Mouse (Mus musculus): Measurements from ENCODE around the gene Ermp1. TPM values are rescaled to one million over a fixed set of nuclear protein-coding genes. Genes with fewer than 3 reads are reported as not detected.

Gene Ermp1
- polyA plus RNA-seq, 1 experiment from 2014 or later: 9.6 TPM

GRCm38 (mm10) chr19:29664934-29665333 lies 16.7 kb upstream of the Ermp1 start:
- ATAC-seq (ENCODE audit: low FRiP score): no peak
- Histone ChIP-seq H3K4me1 (replicated peaks; ENCODE audit: control insufficient read depth, insufficient read depth, low read length) (no peaks in the 10 kb centered on the region), H3K27me3 (ENCODE audit: control insufficient read depth, insufficient read depth, low read length) (no peaks in the 10 kb centered on the region), H3K9ac (no peak overlapping the region), H3K9me3 (ENCODE audit: control insufficient read depth, low read length) (no peaks in the 10 kb centered on the region), H3K4me2 (replicated peaks) (no peak overlapping the region), H3K4me3 (replicated peaks; ENCODE audit: low read length) (no peak overlapping the region), H3K36me3 (replicated peaks; ENCODE audit: control insufficient read depth, insufficient read depth) (no peaks in the 10 kb centered on the region), H3K27ac (no peak overlapping the region)
- DNase-seq (ENCODE audit: low spot score): no peak
- 84% methylated on average over 5 of the region's 5 CpGs for WGBS

- no peak overlapping the region for H3K4me3 ChIP-seq (replicated peaks; ENCODE audit: low read length)
- no peak overlapping the region for H3K27ac ChIP-seq
- H3K4me2 ChIP-seq (replicated peaks): no peak overlapping the region
- no peaks in the 10 kb centered on the region for H3K27me3 ChIP-seq (ENCODE audit: control insufficient read depth, insufficient read depth, low read length)
- H3K4me1 ChIP-seq (replicated peaks; ENCODE audit: control insufficient read depth, insufficient read depth, low read length): no peaks in the 10 kb centered on the region
- DNase-seq (ENCODE audit: low spot score) (no peak), ATAC-seq (ENCODE audit: low FRiP score) (no peak)
- H3K9me3 ChIP-seq (ENCODE audit: control insufficient read depth, low read length): no peaks in the 10 kb centered on the region
- H3K36me3 ChIP-seq (replicated peaks; ENCODE audit: control insufficient read depth, insufficient read depth): no peaks in the 10 kb centered on the region
- no peak overlapping the region for H3K9ac ChIP-seq
- 77% methylated on average over 8 of the region's 8 CpGs for WGBS
These were observed 15.6 kb upstream of the Ermp1 start for GRCm38 (mm10) chr19:29663780-29664179.

GRCm38 (mm10) chr19:29661974-29662580 lies 13.9 kb upstream of the Ermp1 start:
- Histone ChIP-seq H3K27ac (no peak overlapping the region), H3K36me3 (replicated peaks; ENCODE audit: control insufficient read depth, insufficient read depth) (no peaks in the 10 kb centered on the region), H3K9me3 (ENCODE audit: control insufficient read depth, low read length) (no peaks in the 10 kb centered on the region), H3K9ac (no peak overlapping the region), H3K27me3 (ENCODE audit: control insufficient read depth, insufficient read depth, low read length) (no peaks in the 10 kb centered on the region), H3K4me1 (replicated peaks; ENCODE audit: control insufficient read depth, insufficient read depth, low read length) (no peaks in the 10 kb centered on the region), H3K4me3 (replicated peaks; ENCODE audit: low read length) (no peak overlapping the region), H3K4me2 (replicated peaks) (no peak overlapping the region)
- no peak for ATAC-seq (ENCODE audit: low FRiP score)
- DNase-seq (ENCODE audit: low spot score): no peak
- WGBS: 81% methylated on average over 6 of the region's 6 CpGs

- H3K4me2 ChIP-seq (replicated peaks): no peak overlapping the region
- 89% methylated on average over 10 of the region's 10 CpGs for WGBS
- DNase-seq (ENCODE audit: low spot score): no peak
- H3K9ac ChIP-seq: no peak overlapping the region
- no peak overlapping the region for H3K4me3 ChIP-seq (replicated peaks; ENCODE audit: low read length)
- H3K4me1 ChIP-seq (replicated peaks; ENCODE audit: control insufficient read depth, insufficient read depth, low read length): no peaks in the 10 kb centered on the region
- no peaks in the 10 kb centered on the region for H3K9me3 ChIP-seq (ENCODE audit: control insufficient read depth, low read length)
- no peaks in the 10 kb centered on the region for H3K36me3 ChIP-seq (replicated peaks; ENCODE audit: control insufficient read depth, insufficient read depth)
- H3K27me3 ChIP-seq (ENCODE audit: control insufficient read depth, insufficient read depth, low read length): no peaks in the 10 kb centered on the region
- no peak overlapping the region for H3K27ac ChIP-seq
- ATAC-seq (ENCODE audit: low FRiP score): no peak
These were observed 12.9 kb upstream of the Ermp1 start for GRCm38 (mm10) chr19:29660835-29661764.

GRCm38 (mm10) chr19:29659705-29660104 lies 11.5 kb upstream of the Ermp1 start:
- WGBS: 65% methylated on average over 6 of the region's 6 CpGs
- ATAC-seq (ENCODE audit: low FRiP score) (no peak), DNase-seq (ENCODE audit: low spot score) (no peak)
- Histone ChIP-seq H3K9ac (no peak overlapping the region), H3K36me3 (replicated peaks; ENCODE audit: control insufficient read depth, insufficient read depth) (no peaks in the 10 kb centered on the region), H3K4me3 (replicated peaks; ENCODE audit: low read length) (no peak overlapping the region), H3K9me3 (ENCODE audit: control insufficient read depth, low read length) (no peaks in the 10 kb centered on the region), H3K27ac (no peak overlapping the region), H3K4me1 (replicated peaks; ENCODE audit: control insufficient read depth, insufficient read depth, low read length) (no peaks in the 10 kb centered on the region), H3K4me2 (replicated peaks) (no peak overlapping the region), H3K27me3 (ENCODE audit: control insufficient read depth, insufficient read depth, low read length) (no peaks in the 10 kb centered on the region)

- 94% methylated on average over 4 of the region's 4 CpGs for WGBS
- H3K27me3 ChIP-seq (ENCODE audit: control insufficient read depth, insufficient read depth, low read length): no peaks in the 10 kb centered on the region
- no peak overlapping the region for H3K27ac ChIP-seq
- H3K4me1 ChIP-seq (replicated peaks; ENCODE audit: control insufficient read depth, insufficient read depth, low read length): no peaks in the 10 kb centered on the region
- no peak overlapping the region for H3K9ac ChIP-seq
- DNase-seq (ENCODE audit: low spot score) (no peak), ATAC-seq (ENCODE audit: low FRiP score) (no peak)
- H3K9me3 ChIP-seq (ENCODE audit: control insufficient read depth, low read length): no peaks in the 10 kb centered on the region
- H3K4me3 ChIP-seq (replicated peaks; ENCODE audit: low read length): no peak overlapping the region
- no peak overlapping the region for H3K4me2 ChIP-seq (replicated peaks)
- no peaks in the 10 kb centered on the region for H3K36me3 ChIP-seq (replicated peaks; ENCODE audit: control insufficient read depth, insufficient read depth)
These were observed 10.6 kb upstream of the Ermp1 start for GRCm38 (mm10) chr19:29658836-29659235.

- DNase-seq (ENCODE audit: low spot score): no peak
- Histone ChIP-seq H3K9me3 (ENCODE audit: control insufficient read depth, low read length) (no peaks in the 10 kb centered on the region), H3K4me2 (replicated peaks) (no peak overlapping the region), H3K9ac (no peak overlapping the region), H3K27ac (no peak overlapping the region), H3K4me3 (replicated peaks; ENCODE audit: low read length) (no peak overlapping the region), H3K27me3 (ENCODE audit: control insufficient read depth, insufficient read depth, low read length) (no peaks in the 10 kb centered on the region), H3K36me3 (replicated peaks; ENCODE audit: control insufficient read depth, insufficient read depth) (no peaks in the 10 kb centered on the region), H3K4me1 (replicated peaks; ENCODE audit: control insufficient read depth, insufficient read depth, low read length) (no peaks in the 10 kb centered on the region)
- 87% methylated on average over 2 of the region's 2 CpGs for WGBS
- no peak for ATAC-seq (ENCODE audit: low FRiP score)
These were observed 9.3 kb upstream of the Ermp1 start for GRCm38 (mm10) chr19:29657558-29657957.

- no peaks in the 10 kb centered on the region for H3K27me3 ChIP-seq (ENCODE audit: control insufficient read depth, insufficient read depth, low read length)
- no peaks in the 10 kb centered on the region for H3K9me3 ChIP-seq (ENCODE audit: control insufficient read depth, low read length)
- ATAC-seq (ENCODE audit: low FRiP score) (no peak), DNase-seq (ENCODE audit: low spot score) (no peak)
- H3K4me2 ChIP-seq (replicated peaks): no peak overlapping the region
- H3K4me3 ChIP-seq (replicated peaks; ENCODE audit: low read length): no peak overlapping the region
- H3K4me1 ChIP-seq (replicated peaks; ENCODE audit: control insufficient read depth, insufficient read depth, low read length): no peaks in the 10 kb centered on the region
- H3K36me3 ChIP-seq (replicated peaks; ENCODE audit: control insufficient read depth, insufficient read depth): no peaks in the 10 kb centered on the region
- 65% methylated on average over 3 of the region's 3 CpGs for WGBS
- no peak overlapping the region for H3K27ac ChIP-seq
- H3K9ac ChIP-seq: no peak overlapping the region
These were observed 8.8 kb upstream of the Ermp1 start for GRCm38 (mm10) chr19:29657033-29657432.

GRCm38 (mm10) chr19:29656620-29657019 lies 8.4 kb upstream of the Ermp1 start:
- no peak for ATAC-seq (ENCODE audit: low FRiP score)
- DNase-seq (ENCODE audit: low spot score): no peak
- no peaks in the 10 kb centered on the region for H3K4me1 ChIP-seq (replicated peaks; ENCODE audit: control insufficient read depth, insufficient read depth, low read length)
- no peak overlapping the region for H3K4me2 ChIP-seq (replicated peaks)
- WGBS: 80% methylated on average over 5 of the region's 5 CpGs
- H3K27ac ChIP-seq: no peak overlapping the region
- H3K9ac ChIP-seq: no peak overlapping the region
- H3K9me3 ChIP-seq (ENCODE audit: control insufficient read depth, low read length): no peaks in the 10 kb centered on the region
- no peaks in the 10 kb centered on the region for H3K36me3 ChIP-seq (replicated peaks; ENCODE audit: control insufficient read depth, insufficient read depth)
- no peaks in the 10 kb centered on the region for H3K27me3 ChIP-seq (ENCODE audit: control insufficient read depth, insufficient read depth, low read length)
- H3K4me3 ChIP-seq (replicated peaks; ENCODE audit: low read length): no peak overlapping the region
